Mouse (Mus musculus) olfactory bulb, adult 2 months (tissue): Measurements from ENCODE around the gene Arhgap22.

Source experiments
- CTCF ChIP-seq: fragments of 200-500 bp; IDR thresholded peaks from 2 replicates; pipeline ENCODE4 v1.5.1; 2012; ENCODE audit warnings: low read depth, mild to moderate bottlenecking, low read length, moderate library complexity; ENCODE audit not compliant: insufficient read depth
- POLR2A ChIP-seq: fragments of 200-500 bp; IDR thresholded peaks from 2 replicates; pipeline ENCODE4 v1.6.1; 2012; ENCODE audit warnings: mild to moderate bottlenecking, low read depth, low read length, moderate library complexity; ENCODE audit not compliant: insufficient read depth

- TF ChIP-seq POLR2A (no peak), CTCF (no peak)
Measured at GRCm38 (mm10) chr14:33317946-33318345, 104.1 kb downstream of the Arhgap22 start.
